Mouse (Mus musculus) E14TG2a.4 (cell line): ENCODE data around the gene Izumo1r.
A peak's percentile ranks its signal among the peaks of the same experiment; 100 is the strongest.

Source experiments
- H3K27me3 ChIP-seq: 2 replicates; pipeline ENCODE4 v1.6.1; 2014; ENCODE audit warnings: low read length, control low read depth; ENCODE audit not compliant: insufficient read depth
- H3K36me3 ChIP-seq: 2 replicates; pipeline ENCODE4 v1.6.1; 2014; ENCODE audit warnings: low read length, control low read depth; ENCODE audit not compliant: insufficient read depth
- H3K4me1 ChIP-seq: replicated peaks from 2 replicates; pipeline ENCODE4 v1.6.1; 2014; ENCODE audit warnings: low read depth, low read length, control low read depth
- H3K4me3 ChIP-seq: replicated peaks from 2 replicates; pipeline ENCODE4 v1.5.1; 2014; ENCODE audit warnings: mild to moderate bottlenecking, low read length
- H3K9me3 ChIP-seq: 2 replicates; pipeline ENCODE4 v1.6.1; 2014; ENCODE audit warnings: low read length, control low read depth
- CTCF ChIP-seq: conservative IDR thresholded peaks from 2 replicates; pipeline ENCODE4 v1.5.1; 2014; ENCODE audit warnings: low read length
- NANOG ChIP-seq: IDR thresholded peaks from 2 replicates; pipeline ENCODE4 v1.6.1; 2014; ENCODE audit warnings: borderline replicate concordance, low read length, mixed read lengths
- POU5F1 ChIP-seq: IDR thresholded peaks from 2 replicates; pipeline ENCODE4 v1.6.1; 2014; ENCODE audit warnings: low read length, borderline replicate concordance

The Izumo1r gene

DNA sequence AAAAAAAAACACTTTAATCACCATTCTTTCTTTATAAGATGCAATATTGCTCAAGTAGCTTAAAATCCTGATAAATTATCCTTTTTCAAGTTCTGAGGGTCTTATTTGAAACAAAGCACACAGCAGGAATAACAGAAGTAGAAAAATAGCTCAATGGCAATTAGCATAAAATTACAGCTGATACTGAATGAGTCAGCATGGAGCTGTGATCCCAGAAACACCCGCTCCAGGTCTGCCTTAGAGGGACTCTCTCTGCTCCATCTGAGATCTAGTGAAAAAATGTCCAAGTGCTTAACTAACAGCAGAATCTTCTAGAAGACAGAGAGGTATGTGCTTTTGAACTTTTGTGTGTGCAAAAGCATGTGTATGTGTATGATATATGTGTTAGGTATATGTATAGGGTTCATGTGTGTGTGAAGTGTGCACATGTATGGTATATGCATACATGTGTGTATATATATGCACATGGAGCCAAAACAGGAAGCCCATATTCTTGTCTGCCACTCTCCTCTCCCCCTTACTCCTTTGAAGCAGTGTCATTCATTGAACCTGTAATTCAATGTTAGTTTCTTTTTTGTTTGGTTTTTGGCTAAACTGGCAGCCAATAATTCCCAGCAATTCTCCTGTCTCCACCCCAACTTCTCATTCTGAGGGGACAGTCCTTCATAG is 55.3 kb downstream of the Izumo1r start:
- peaks cover 9% of the 10 kb centered on the region; the same call in 1 of the 2 replicates for H3K9me3 ChIP-seq
- H3K4me3 ChIP-seq, result no peak overlapping the region
- H3K36me3 ChIP-seq, result no peaks in the 10 kb centered on the region
- H3K4me1 ChIP-seq, result peaks cover 15% of the 10 kb centered on the region
- H3K27me3 ChIP-seq, result peaks cover 25% of the 10 kb centered on the region
- no peak for TF ChIP-seq POU5F1

DNA sequence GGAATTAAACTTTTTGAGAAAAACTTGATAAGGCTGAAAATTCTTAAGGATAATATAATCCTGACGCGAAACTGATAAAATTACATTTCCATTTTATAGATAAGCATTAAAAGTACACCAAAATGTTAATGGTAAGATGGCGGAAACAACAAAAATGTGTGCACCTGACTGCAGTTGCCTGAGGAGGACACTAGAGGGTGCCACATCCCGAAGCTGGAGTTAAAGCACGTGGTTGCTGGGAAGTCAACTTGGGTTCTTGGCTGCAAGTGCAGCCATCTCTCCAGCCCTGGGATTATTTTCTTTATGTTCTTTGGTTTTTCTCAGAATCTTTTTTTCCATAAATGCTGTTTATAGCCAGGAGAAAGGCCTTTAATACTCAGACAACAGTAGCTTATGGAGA is 57.3 kb downstream of the Izumo1r start:
- H3K9me3 ChIP-seq, result peaks cover 9% of the 10 kb centered on the region; the same call in 1 of the 2 replicates
- TF ChIP-seq CTCF (peak; percentile 95), NANOG (no peak), POU5F1 (no peak)
- peaks cover 24% of the 10 kb centered on the region for H3K4me1 ChIP-seq
- H3K4me3 ChIP-seq, result no peak overlapping the region
- H3K27me3 ChIP-seq, result peaks cover 25% of the 10 kb centered on the region
- no peaks in the 10 kb centered on the region for H3K36me3 ChIP-seq

DNA sequence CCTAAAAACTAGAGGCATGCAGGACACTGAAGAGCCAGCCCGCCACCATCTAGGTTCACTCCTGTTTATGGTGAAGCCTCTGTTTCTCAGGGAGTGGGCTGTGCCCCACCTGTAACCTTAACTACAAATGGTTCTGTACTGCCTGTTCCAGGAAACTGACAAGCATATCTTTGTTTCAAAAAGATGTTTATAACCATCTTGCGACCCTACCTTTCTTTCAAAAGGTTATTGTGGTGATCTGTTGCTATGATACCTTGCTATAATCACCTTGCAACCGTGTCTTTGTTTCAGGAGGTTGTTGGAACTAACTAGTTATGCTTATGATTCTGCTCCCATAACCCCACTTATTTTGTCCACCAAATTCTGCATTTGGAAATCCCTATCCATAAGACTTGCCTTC is 59.8 kb downstream of the Izumo1r start:
- peaks cover 9% of the 10 kb centered on the region; the same call in 1 of the 2 replicates for H3K9me3 ChIP-seq
- peaks cover 21% of the 10 kb centered on the region for H3K27me3 ChIP-seq
- peaks cover 24% of the 10 kb centered on the region for H3K4me1 ChIP-seq
- TF ChIP-seq POU5F1, result no peak
- TF ChIP-seq NANOG, result no peak
- no peak for TF ChIP-seq CTCF
- H3K36me3 ChIP-seq, result no peaks in the 10 kb centered on the region
- H3K4me3 ChIP-seq, result no peak overlapping the region

DNA sequence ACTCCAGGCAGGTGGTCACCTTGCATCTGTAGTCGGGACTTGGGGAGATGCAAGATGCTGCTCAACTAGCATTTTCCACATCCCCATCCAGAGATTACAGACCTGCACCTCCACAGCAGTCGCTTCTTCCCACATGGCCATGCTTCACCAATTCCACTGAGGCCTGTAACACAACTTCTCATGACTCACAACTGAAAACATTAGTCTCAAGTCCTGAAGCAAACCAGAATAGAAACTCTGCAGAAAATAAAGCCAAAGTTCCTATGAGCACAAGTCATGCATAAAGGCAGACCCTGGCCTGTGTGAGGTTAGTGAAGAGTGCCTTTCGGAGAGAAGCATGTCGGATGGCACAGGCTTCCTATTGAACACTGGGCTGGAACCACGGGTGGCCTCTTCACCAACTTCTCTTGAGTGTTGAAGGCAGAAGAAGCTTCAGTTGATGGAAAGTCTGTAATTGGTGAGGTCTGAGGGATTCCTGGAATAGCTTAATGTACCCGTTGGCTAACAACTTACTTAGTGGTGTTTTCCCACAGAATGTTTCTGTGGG is 60.4 kb downstream of the Izumo1r start:
- H3K36me3 ChIP-seq, result no peaks in the 10 kb centered on the region
- peaks cover 9% of the 10 kb centered on the region; the same call in 1 of the 2 replicates for H3K9me3 ChIP-seq
- peaks cover 21% of the 10 kb centered on the region for H3K27me3 ChIP-seq
- peaks cover 24% of the 10 kb centered on the region for H3K4me1 ChIP-seq
- TF ChIP-seq CTCF (no peak), POU5F1 (no peak), NANOG (no peak)
- no peak overlapping the region for H3K4me3 ChIP-seq

DNA sequence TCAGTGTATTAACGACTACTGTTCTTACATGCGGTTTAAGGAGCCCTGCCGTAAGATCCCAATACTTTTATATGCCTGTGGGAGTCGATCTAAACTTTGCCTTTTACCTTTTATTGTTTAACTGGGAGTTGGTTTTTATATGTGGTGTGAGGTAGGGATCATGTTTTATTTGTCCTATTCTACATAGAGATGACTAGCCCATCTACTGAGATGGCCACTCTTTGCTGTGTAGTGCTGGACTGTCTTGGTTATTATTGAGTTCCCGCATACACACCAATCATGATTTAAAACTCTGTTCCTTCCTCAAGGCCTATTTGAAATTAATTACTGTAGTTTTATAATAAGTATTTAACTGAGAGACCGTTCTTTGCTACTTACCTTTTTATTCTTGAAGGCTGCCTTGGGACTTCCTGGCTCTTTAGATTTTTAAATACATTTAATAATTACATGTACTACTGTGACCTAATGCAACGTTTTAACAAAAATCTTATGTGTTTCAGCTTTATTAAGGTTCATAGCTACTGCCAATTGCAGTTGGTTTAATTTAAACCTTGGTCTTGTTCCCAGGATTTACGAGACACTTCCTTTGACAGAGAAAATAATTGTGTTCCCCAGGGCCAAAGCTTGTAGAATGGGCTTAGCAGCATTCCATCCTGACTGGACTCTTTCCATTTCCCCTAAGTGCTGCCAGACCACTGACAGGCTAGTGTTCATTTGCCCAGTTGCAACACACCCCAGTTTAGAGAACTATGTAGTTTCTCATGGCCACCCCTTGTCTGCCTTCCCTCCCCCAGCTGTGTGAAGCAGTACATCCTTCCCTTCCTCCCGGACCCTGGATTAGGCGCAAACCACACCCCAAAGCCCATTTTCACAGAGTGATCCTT is 61.6 kb downstream of the Izumo1r start:
- Histone ChIP-seq H3K4me1 (peaks cover 19% of the 10 kb centered on the region), H3K9me3 (peaks cover 9% of the 10 kb centered on the region; the same call in 1 of the 2 replicates), H3K36me3 (peaks cover 5% of the 10 kb centered on the region; the same call in 1 of the 2 replicates), H3K4me3 (no peak overlapping the region), H3K27me3 (peaks cover 21% of the 10 kb centered on the region)
- TF ChIP-seq CTCF (no peak), POU5F1 (no peak), NANOG (no peak)

DNA sequence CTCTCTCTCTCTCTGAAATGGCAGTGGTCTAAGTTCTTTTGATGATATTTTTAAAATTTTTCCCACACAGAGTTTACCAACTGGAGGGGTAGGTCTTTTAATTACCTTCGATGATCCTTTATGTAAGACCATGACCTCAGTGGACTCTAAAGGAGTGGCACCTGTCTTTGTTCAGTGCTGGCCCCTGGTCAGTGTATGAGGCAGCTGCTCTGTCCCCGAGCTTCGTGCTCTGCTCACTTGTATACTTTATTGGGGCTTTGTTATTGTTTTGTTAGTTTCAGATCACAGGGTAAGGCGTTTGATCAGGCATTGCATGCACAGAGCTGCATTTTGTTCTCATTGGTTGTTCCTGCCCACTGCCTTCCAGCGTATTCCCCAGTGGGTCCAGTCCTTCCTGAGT is 63.8 kb downstream of the Izumo1r start:
- H3K4me3 ChIP-seq, result no peak overlapping the region

DNA sequence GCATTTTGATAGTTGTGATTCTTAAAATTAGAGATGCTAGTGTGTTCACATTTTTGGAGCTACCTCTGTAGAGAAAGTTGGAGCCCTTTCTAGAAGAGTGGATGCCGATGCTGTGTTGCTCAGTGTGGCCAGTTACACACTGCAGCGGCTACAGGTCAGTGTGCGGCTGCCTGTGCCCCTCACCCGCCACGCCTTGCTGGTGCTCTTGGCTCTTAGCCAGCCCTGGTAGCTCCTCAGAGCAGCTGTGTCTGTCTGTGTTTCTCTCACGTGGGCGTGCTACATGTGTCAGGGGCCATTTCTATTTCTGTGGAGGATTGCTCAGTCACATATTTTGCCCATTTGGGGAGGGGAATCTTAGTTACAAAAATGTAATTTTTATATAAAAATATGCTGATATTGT is 64.2 kb downstream of the Izumo1r start:
- TF ChIP-seq POU5F1 (no peak), CTCF (no peak), NANOG (no peak)
- peaks cover 9% of the 10 kb centered on the region; the same call in 1 of the 2 replicates for H3K4me1 ChIP-seq
- peaks cover 7% of the 10 kb centered on the region for H3K27me3 ChIP-seq
- no peak overlapping the region for H3K4me3 ChIP-seq
- peaks cover 4% of the 10 kb centered on the region; the same call in 1 of the 2 replicates for H3K9me3 ChIP-seq
- peaks cover 26% of the 10 kb centered on the region for H3K36me3 ChIP-seq

More for the DNA sequence above, 63.8 kb downstream of the Izumo1r start:
- Histone ChIP-seq H3K27me3 (peaks cover 11% of the 10 kb centered on the region), H3K4me1 (peaks cover 9% of the 10 kb centered on the region; the same call in 1 of the 2 replicates), H3K9me3 (peaks cover 8% of the 10 kb centered on the region; the same call in 1 of the 2 replicates), H3K36me3 (peaks cover 22% of the 10 kb centered on the region)
- TF ChIP-seq POU5F1 (no peak), NANOG (no peak), CTCF (no peak)
